Mouse (Mus musculus): ENCODE measurements around the gene Tmed1.
"Not testable (repeated sequence)": the region's sequence is repeated elsewhere in the genome, so short reads cannot be mapped to it uniquely, and the experiment has no call there.

DNA sequence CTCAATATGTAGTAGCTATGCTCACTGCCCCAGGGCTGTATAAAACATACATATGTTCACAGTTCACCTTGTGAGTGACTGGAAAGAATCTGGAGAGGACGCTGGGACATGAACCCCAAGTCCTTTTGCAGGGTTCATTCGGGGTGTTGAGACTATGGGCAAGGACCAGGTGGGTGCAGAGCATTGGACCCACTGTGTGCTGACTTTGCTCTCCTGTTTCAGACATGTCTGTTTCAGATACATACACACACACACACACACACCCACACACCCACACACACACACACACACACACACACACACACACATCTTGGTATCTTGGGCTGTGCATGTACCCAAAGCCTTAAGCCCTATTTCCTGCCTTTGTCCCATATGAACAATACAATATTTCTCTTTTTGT, 31.9 kb upstream of the Tmed1 start:
- not testable (repeated sequence) for TF ChIP-seq POLR2A (IDR thresholded peaks at IDR 0.05; ENCODE audit: insufficient read depth, low read depth, low read length); CTCF (IDR thresholded peaks at IDR 0.05)

Measured in heart, adult 2 months (tissue).